Mouse (Mus musculus): Measurements from ENCODE around the gene Zfp651. TPM values are rescaled to one million over a fixed set of nuclear protein-coding genes. Genes with fewer than 3 reads are reported as not detected.

The Zfp651 gene
- polyA plus RNA-seq (2012; ENCODE audit: insufficient read depth, low replicate concordance): 1.9 and 2.9 TPM in 2 replicates

- H3K36me3 ChIP-seq (replicated peaks; ENCODE audit: low read length): peaks cover 40% of the 10 kb centered on the region
- peak within 1 kb of the TSS; percentile 91 for H3K4me3 ChIP-seq (replicated peaks)
- no peak for TF ChIP-seq FLI1 (IDR thresholded peaks at IDR 0.05; ENCODE audit: low read length)
- no peak for TF ChIP-seq GATA1 (IDR thresholded peaks at IDR 0.05; ENCODE audit: borderline replicate concordance, low read length)
- H3K4me1 ChIP-seq: peaks cover 55% of the 10 kb centered on the region
- no peaks in the 10 kb centered on the region for H3K9me3 ChIP-seq
- peaks cover 65% of the 10 kb centered on the region for H3K27me3 ChIP-seq (replicated peaks)
These were observed at the start of gene Zfp651 for GRCm38 (mm10) chr9:121759091-121760081. Gene Zfp651, plus strand, starts transcription at chr9:121759330.

GRCm38 (mm10) chr9:121709898-121710583, 49.1 kb upstream of the Zfp651 start, which contains the start of gene Ss18l2:
Gene Ss18l2, plus strand, starts transcription at chr9:121710329.
- Histone ChIP-seq H3K4me1 (peaks cover 76% of the 10 kb centered on the region), H3K4me3 (replicated peaks) (peak within 1 kb of the TSS; percentile 96), H3K36me3 (replicated peaks; ENCODE audit: low read length) (peaks cover 23% of the 10 kb centered on the region), H3K27me3 (replicated peaks) (no peaks in the 10 kb centered on the region), H3K9me3 (no peaks in the 10 kb centered on the region)
- TF ChIP-seq FLI1 (IDR thresholded peaks at IDR 0.05; ENCODE audit: low read length): no peak
- TF ChIP-seq GATA1 (IDR thresholded peaks at IDR 0.05; ENCODE audit: borderline replicate concordance, low read length): no peak

- peaks cover 23% of the 10 kb centered on the region for H3K36me3 ChIP-seq (replicated peaks; ENCODE audit: low read length)
- peak overlapping the region; percentile 96 for H3K4me3 ChIP-seq (replicated peaks)
- TF ChIP-seq FLI1 (IDR thresholded peaks at IDR 0.05; ENCODE audit: low read length): no peak
- no peak for TF ChIP-seq GATA1 (IDR thresholded peaks at IDR 0.05; ENCODE audit: borderline replicate concordance, low read length)
- H3K9me3 ChIP-seq: no peaks in the 10 kb centered on the region
- no peaks in the 10 kb centered on the region for H3K27me3 ChIP-seq (replicated peaks)
- H3K4me1 ChIP-seq: peaks cover 75% of the 10 kb centered on the region
These were observed 48.5 kb upstream of the Zfp651 start for GRCm38 (mm10) chr9:121710584-121710975.

- Histone ChIP-seq H3K36me3 (replicated peaks; ENCODE audit: low read length) (peaks cover 29% of the 10 kb centered on the region), H3K9me3 (0 out of 2 replicates have a peak, but pooled peaks cover 3% of the 10 kb centered on the region), H3K4me3 (replicated peaks) (no peak overlapping the region), H3K27me3 (replicated peaks) (no peaks in the 10 kb centered on the region), H3K4me1 (peaks cover 40% of the 10 kb centered on the region)
- TF ChIP-seq GATA1 (IDR thresholded peaks at IDR 0.05; ENCODE audit: borderline replicate concordance, low read length): no peak
- TF ChIP-seq FLI1 (IDR thresholded peaks at IDR 0.05; ENCODE audit: low read length): no peak
These were observed 42.1 kb upstream of the Zfp651 start for GRCm38 (mm10) chr9:121717048-121717447.

- Histone ChIP-seq H3K27me3 (replicated peaks) (no peaks in the 10 kb centered on the region), H3K36me3 (replicated peaks; ENCODE audit: low read length) (peaks cover 18% of the 10 kb centered on the region), H3K4me3 (replicated peaks) (peak overlapping the region; percentile 100), H3K9me3 (0 out of 2 replicates have a peak, but pooled peaks cover 3% of the 10 kb centered on the region), H3K4me1 (peaks cover 38% of the 10 kb centered on the region)
- TF ChIP-seq GATA1 (IDR thresholded peaks at IDR 0.05; ENCODE audit: borderline replicate concordance, low read length) (no peak), FLI1 (IDR thresholded peaks at IDR 0.05; ENCODE audit: low read length) (no peak)
These were observed 40.9 kb upstream of the Zfp651 start for GRCm38 (mm10) chr9:121718070-121718705.

GRCm38 (mm10) chr9:121718792-121719318, 40.3 kb upstream of the Zfp651 start, which contains the start of gene Nktr:
Gene Nktr, plus strand, starts transcription at chr9:121719169.
- Histone ChIP-seq H3K4me3 (replicated peaks) (peak within 1 kb of the TSS; percentile 100), H3K4me1 (peaks cover 39% of the 10 kb centered on the region), H3K36me3 (replicated peaks; ENCODE audit: low read length) (peaks cover 13% of the 10 kb centered on the region), H3K9me3 (0 out of 2 replicates have a peak, but pooled peaks cover 3% of the 10 kb centered on the region), H3K27me3 (replicated peaks) (no peaks in the 10 kb centered on the region)
- TF ChIP-seq GATA1 (IDR thresholded peaks at IDR 0.05; ENCODE audit: borderline replicate concordance, low read length) (no peak), FLI1 (IDR thresholded peaks at IDR 0.05; ENCODE audit: low read length) (no peak)

GRCm38 (mm10) chr9:121719347-121720331, 39.5 kb upstream of the Zfp651 start:
- H3K27me3 ChIP-seq (replicated peaks): no peaks in the 10 kb centered on the region
- H3K4me1 ChIP-seq: peaks cover 42% of the 10 kb centered on the region
- TF ChIP-seq GATA1 (IDR thresholded peaks at IDR 0.05; ENCODE audit: borderline replicate concordance, low read length) (no peak), FLI1 (IDR thresholded peaks at IDR 0.05; ENCODE audit: low read length) (no peak)
- peaks cover 16% of the 10 kb centered on the region for H3K36me3 ChIP-seq (replicated peaks; ENCODE audit: low read length)
- 0 out of 2 replicates have a peak, but pooled peaks cover 3% of the 10 kb centered on the region for H3K9me3 ChIP-seq
- H3K4me3 ChIP-seq (replicated peaks): peak overlapping the region; percentile 100

- no peaks in the 10 kb centered on the region for H3K9me3 ChIP-seq
- H3K27me3 ChIP-seq (replicated peaks): no peaks in the 10 kb centered on the region
- peaks cover 90% of the 10 kb centered on the region for H3K36me3 ChIP-seq (replicated peaks; ENCODE audit: low read length)
- TF ChIP-seq FLI1 (IDR thresholded peaks at IDR 0.05; ENCODE audit: low read length): no peak
- no peak for TF ChIP-seq GATA1 (IDR thresholded peaks at IDR 0.05; ENCODE audit: borderline replicate concordance, low read length)
- H3K4me3 ChIP-seq (replicated peaks): no peak overlapping the region
- H3K4me1 ChIP-seq: peaks cover 30% of the 10 kb centered on the region
These were observed 18.6 kb upstream of the Zfp651 start for GRCm38 (mm10) chr9:121740490-121740889.

Data from megakaryocyte, embryonic 14.5 days (primary cell).